In genomic region chr12:61523631-61524182, GRCm38 (mm10) we compare ENCODE assay signal across 8 mouse cellular contexts. TPM values are rescaled to one million over a fixed set of nuclear protein-coding genes. Genes with fewer than 3 reads are reported as not detected.
A peak's percentile ranks its signal among the peaks of the same experiment; 100 is the strongest.
DNase-seq lines count a peak whose midpoint lies in the region; ATAC-seq and TF ChIP-seq lines count a peak whose summit lies in the region.

No protein-coding gene starts in this region.

- H3K27ac ChIP-seq in lung, embryonic 14.5 days (ENCODE audit: low read depth) = no peak overlapping the region
- no peak overlapping the region for H3K27ac ChIP-seq in embryonic fibroblast, embryonic 13.5 days (ENCODE audit: insufficient read depth, low read length)

- H3K4me3 ChIP-seq in lung, embryonic 14.5 days (ENCODE audit: low read depth, low read length) = peak overlapping the region; percentile 44
- H3K4me3 ChIP-seq in embryonic fibroblast, embryonic 13.5 days (ENCODE audit: insufficient read depth, low read length) = peak overlapping the region; percentile 51

- no peaks in the 10 kb centered on the region for H3K36me3 ChIP-seq in lung, embryonic 14.5 days (ENCODE audit: insufficient read depth)

- TF ChIP-seq CTCF in lung, embryonic 14.5 days (IDR thresholded peaks at IDR 0.05; ENCODE audit: low read depth) = no peak
- TF ChIP-seq CTCF in embryonic fibroblast, embryonic 13.5 days (IDR thresholded peaks at IDR 0.05; ENCODE audit: borderline replicate concordance, insufficient read depth, low read length) = no peak

- under 1% methylated on average over 16 of the region's 16 CpGs for WGBS in lung, embryonic 14.5 days

- no peak for ATAC-seq in lung, embryonic 14.5 days (ENCODE audit: insufficient read depth)

- H3K4me1 ChIP-seq in lung, embryonic 14.5 days (ENCODE audit: insufficient read depth) = no peaks in the 10 kb centered on the region
- H3K4me1 ChIP-seq in embryonic fibroblast, embryonic 13.5 days (ENCODE audit: control insufficient read depth, insufficient read depth, low read length) = peaks cover 2% of the 10 kb centered on the region; the same call in 1 of the 2 replicates

- DNase-seq in lung, embryonic 14.5 days = peak; percentile 2
- DNase-seq in lung, postnatal 25 days (ENCODE audit: low spot score) = no peak
- peak; percentile 38 to 39 for DNase-seq in layer of hippocampus, postnatal 25 days (ENCODE audit: extremely low spot score in 1 of 2, low spot score in 1 of 2)
- DNase-seq in neural tube, embryonic 10.5 days (ENCODE audit: extremely low spot score, low spot score) = peak; percentile 58
- DNase-seq in ovary, postnatal 10 days (ENCODE audit: low spot score) = no peak
- DNase-seq in lung, postnatal 14 days = no peak
- DNase-seq in thymus, postnatal 25 days = no peak

- no peak overlapping the region for H3K9ac ChIP-seq in lung, embryonic 14.5 days

- TF ChIP-seq POLR2A in embryonic fibroblast, embryonic 13.5 days (IDR thresholded peaks at IDR 0.05; ENCODE audit: low read depth, low read length) = no peak

- peak overlapping the region; percentile 68 for H3K4me2 ChIP-seq in lung, embryonic 14.5 days

- H3K9me3 ChIP-seq in lung, embryonic 14.5 days (ENCODE audit: low read depth, low read length) = no peaks in the 10 kb centered on the region

- H3K27me3 ChIP-seq in lung, embryonic 14.5 days (ENCODE audit: insufficient read depth, low read length) = peaks cover 39% of the 10 kb centered on the region

RNA-seq across cellular contexts. Expression of gene Lrfn5, which starts 0.8 kb away (rescaled TPM):
- 0.71 and 0.99 TPM in 2 replicates for polyA plus RNA-seq in lung, embryonic 14.5 days (2014; fragmentation: Nextera tagmentation; extraction: Ambion mirVana)
- 0.13 TPM in 1 of 2 replicates, not detected in the other for polyA plus RNA-seq in embryonic fibroblast, embryonic 13.5 days (2011; ENCODE audit: insufficient read length, low read depth, missing spikeins)
- total RNA-seq in layer of hippocampus, postnatal 25 days (2021) = 100 to 1,000 TPM in 1 of 2 experiments, 10 to 100 TPM in 1; 88.7 to 111 TPM

Comparison
In these comparisons a context has a peak if more than half of its experiments do, and no peak if none do; other contexts are left out.
1. DNase-seq: peak in lung, embryonic 14.5 days (single experiment), layer of hippocampus, postnatal 25 days (2 of 2) and neural tube, embryonic 10.5 days (single experiment); none in lung, postnatal 25 days (single experiment), ovary, postnatal 10 days (single experiment), lung, postnatal 14 days (single experiment) and thymus, postnatal 25 days (single experiment).